Mouse (Mus musculus): ENCODE data around the gene Bcl7b. TPM values are rescaled to one million over a fixed set of nuclear protein-coding genes. Genes with fewer than 3 reads are reported as not detected.

Bcl7b gene
- total RNA-seq, 1 experiment = 17.5 TPM

- Histone ChIP-seq H3K9ac (ENCODE audit: insufficient read depth, low read depth, low read length, poor library complexity, severe bottlenecking) (peak within 1 kb of the TSS; percentile 94), H3K27ac (ENCODE audit: insufficient read depth, low read depth, low read length, poor library complexity, severe bottlenecking) (peak within 1 kb of the TSS; percentile 94), H3K4me1 (ENCODE audit: control insufficient read depth in 2 of 2, insufficient read depth in 2 of 2, low read length in 2 of 2, poor library complexity in 1 of 2) (peaks cover 0 to 2% of the 10 kb centered on the region in 2 experiments; a peak in 2 of 4 replicates), H3K9me3 (ENCODE audit: control insufficient read depth, insufficient read depth, low read depth, low read length) (no peaks in the 10 kb centered on the region), H3K36me3 (ENCODE audit: control insufficient read depth, insufficient read depth, low read length, poor library complexity, severe bottlenecking) (peaks cover 14% of the 10 kb centered on the region), H3K4me3 (ENCODE audit: insufficient read depth in 1 of 2, low read depth in 1 of 2, low read length in 2 of 2, poor library complexity in 1 of 2, severe bottlenecking in 1 of 2) (peak within 1 kb of the TSS; percentile 93)
- TF ChIP-seq HCFC1 (IDR thresholded peaks at IDR 0.05; ENCODE audit: borderline replicate concordance, insufficient read depth, low read length) = no peak; the same call in 1 of the 2 replicates
- TF ChIP-seq ZNF384 (IDR thresholded peaks at IDR 0.05; ENCODE audit: low read depth, low read length) = no peak
- TF ChIP-seq MAFK (IDR thresholded peaks at IDR 0.05; ENCODE audit: insufficient read depth, low read depth, low read length) = no peak
- no peak for TF ChIP-seq CHD2 (IDR thresholded peaks at IDR 0.05; ENCODE audit: low read depth, low read length)
- no peak for TF ChIP-seq ZC3H11A (IDR thresholded peaks at IDR 0.05; ENCODE audit: borderline replicate concordance, low read depth, low read length)
- in situ Hi-C loops (cut with MboI; ENCODE audit: low sequenced_read_pairs in 2 of 2, unreplicated experiment in 2 of 2) = no loop called here
- peak; percentile 99 for DNase-seq (ENCODE audit: low read depth, low spot score)
Measured at GRCm38 (mm10) chr5:135149053-135149819, 18.8 kb upstream of the Bcl7b start, which contains the start of gene Tbl2. Gene Tbl2, plus strand, starts transcription at chr5:135149657.

GRCm38 (mm10) chr5:135149820-135150178 is 18.3 kb upstream of the Bcl7b start:
- peaks cover 0 to 2% of the 10 kb centered on the region in 2 experiments; a peak in 2 of 4 replicates for H3K4me1 ChIP-seq (ENCODE audit: control insufficient read depth in 2 of 2, insufficient read depth in 2 of 2, low read length in 2 of 2, poor library complexity in 1 of 2)
- TF ChIP-seq CHD2 (IDR thresholded peaks at IDR 0.05; ENCODE audit: low read depth, low read length) (no peak), ZNF384 (IDR thresholded peaks at IDR 0.05; ENCODE audit: low read depth, low read length) (no peak), HCFC1 (IDR thresholded peaks at IDR 0.05; ENCODE audit: borderline replicate concordance, insufficient read depth, low read length) (no peak), ZC3H11A (IDR thresholded peaks at IDR 0.05; ENCODE audit: borderline replicate concordance, low read depth, low read length) (no peak), MAFK (IDR thresholded peaks at IDR 0.05; ENCODE audit: insufficient read depth, low read depth, low read length) (no peak)

GRCm38 (mm10) chr5:135156496-135156895 is 11.6 kb upstream of the Bcl7b start:
- no peak overlapping the region; the same call in 1 of the 2 replicates for H3K27ac ChIP-seq (ENCODE audit: insufficient read depth, low read depth, low read length, poor library complexity, severe bottlenecking)
- no peaks in the 10 kb centered on the region for H3K9me3 ChIP-seq (ENCODE audit: control insufficient read depth, insufficient read depth, low read depth, low read length)
- in situ Hi-C loops (cut with MboI; ENCODE audit: low sequenced_read_pairs in 2 of 2, unreplicated experiment in 2 of 2) = no loop called here
- H3K4me3 ChIP-seq (ENCODE audit: insufficient read depth in 1 of 2, low read depth in 1 of 2, low read length in 2 of 2, poor library complexity in 1 of 2, severe bottlenecking in 1 of 2) = no peak overlapping the region
- TF ChIP-seq ZNF384 (IDR thresholded peaks at IDR 0.05; ENCODE audit: low read depth, low read length) (no peak), ZC3H11A (IDR thresholded peaks at IDR 0.05; ENCODE audit: borderline replicate concordance, low read depth, low read length) (no peak)
- no peaks in the 10 kb centered on the region; a peak in 1 of 4 replicates for H3K4me1 ChIP-seq (ENCODE audit: control insufficient read depth in 2 of 2, insufficient read depth in 2 of 2, low read length in 2 of 2, poor library complexity in 1 of 2)
- peaks cover 56% of the 10 kb centered on the region for H3K36me3 ChIP-seq (ENCODE audit: control insufficient read depth, insufficient read depth, low read length, poor library complexity, severe bottlenecking)
- H3K9ac ChIP-seq (ENCODE audit: insufficient read depth, low read depth, low read length, poor library complexity, severe bottlenecking) = no peak overlapping the region
- DNase-seq (ENCODE audit: low read depth, low spot score) = no peak

More at GRCm38 (mm10) chr5:135149820-135150178, 18.3 kb upstream of the Bcl7b start:
- Histone ChIP-seq H3K27ac (ENCODE audit: insufficient read depth, low read depth, low read length, poor library complexity, severe bottlenecking) (no peak overlapping the region), H3K4me3 (ENCODE audit: insufficient read depth in 1 of 2, low read depth in 1 of 2, low read length in 2 of 2, poor library complexity in 1 of 2, severe bottlenecking in 1 of 2) (peak overlapping the region; percentile 93), H3K9ac (ENCODE audit: insufficient read depth, low read depth, low read length, poor library complexity, severe bottlenecking) (peak overlapping the region; percentile 87), H3K36me3 (ENCODE audit: control insufficient read depth, insufficient read depth, low read length, poor library complexity, severe bottlenecking) (peaks cover 17% of the 10 kb centered on the region), H3K9me3 (ENCODE audit: control insufficient read depth, insufficient read depth, low read depth, low read length) (no peaks in the 10 kb centered on the region)
- in situ Hi-C loops (cut with MboI; ENCODE audit: low sequenced_read_pairs in 2 of 2, unreplicated experiment in 2 of 2) = no loop called here
- no peak for DNase-seq (ENCODE audit: low read depth, low spot score)

- Histone ChIP-seq H3K9me3 (ENCODE audit: control insufficient read depth, insufficient read depth, low read depth, low read length) (no peaks in the 10 kb centered on the region), H3K36me3 (ENCODE audit: control insufficient read depth, insufficient read depth, low read length, poor library complexity, severe bottlenecking) (peaks cover 37% of the 10 kb centered on the region), H3K4me1 (ENCODE audit: control insufficient read depth in 2 of 2, insufficient read depth in 2 of 2, low read length in 2 of 2, poor library complexity in 1 of 2) (no peaks in the 10 kb centered on the region), H3K4me3 (ENCODE audit: insufficient read depth in 1 of 2, low read depth in 1 of 2, low read length in 2 of 2, poor library complexity in 1 of 2, severe bottlenecking in 1 of 2) (no peak overlapping the region), H3K27ac (ENCODE audit: insufficient read depth, low read depth, low read length, poor library complexity, severe bottlenecking) (no peak overlapping the region), H3K9ac (ENCODE audit: insufficient read depth, low read depth, low read length, poor library complexity, severe bottlenecking) (no peak overlapping the region)
- DNase-seq (ENCODE audit: low read depth, low spot score) = no peak
- in situ Hi-C loops (cut with MboI; ENCODE audit: low sequenced_read_pairs in 2 of 2, unreplicated experiment in 2 of 2) = no loop called here
- TF ChIP-seq ZC3H11A (IDR thresholded peaks at IDR 0.05; ENCODE audit: borderline replicate concordance, low read depth, low read length) = no peak
- TF ChIP-seq HCFC1 (IDR thresholded peaks at IDR 0.05; ENCODE audit: borderline replicate concordance, insufficient read depth, low read length) = no peak
- TF ChIP-seq MAFK (IDR thresholded peaks at IDR 0.05; ENCODE audit: insufficient read depth, low read depth, low read length) = no peak
- TF ChIP-seq ZNF384 (IDR thresholded peaks at IDR 0.05; ENCODE audit: low read depth, low read length) = no peak
- TF ChIP-seq CHD2 (IDR thresholded peaks at IDR 0.05; ENCODE audit: low read depth, low read length) = no peak
Measured at GRCm38 (mm10) chr5:135161221-135161620, 6.9 kb upstream of the Bcl7b start.

All from ES-E14 (cell line).